Mouse (Mus musculus): ENCODE results near the gene Stim2. TPM values are rescaled to one million over a fixed set of nuclear protein-coding genes. Genes with fewer than 3 reads are reported as not detected.

The Stim2 gene
- total and polyA plus RNA-seq, 3 experiments = 16.8 to 21.5 (median 18.2) TPM

- H3K27me3 ChIP-seq (replicated peaks) = no peaks in the 10 kb centered on the region
- peaks cover 4 to 6% of the 10 kb centered on the region in 2 experiments for H3K4me1 ChIP-seq (ENCODE audit: control insufficient read depth in 1 of 2, insufficient read depth in 2 of 2)
- H3K79me2 ChIP-seq (replicated peaks; ENCODE audit: control insufficient read depth, extremely low read depth, insufficient read depth, poor library complexity, severe bottlenecking) = no peaks in the 10 kb centered on the region
- no peak overlapping the region for H3K27ac ChIP-seq (ENCODE audit: insufficient read depth, low read depth)
- H3K36me3 ChIP-seq (replicated peaks in 1 of 2; ENCODE audit: control insufficient read depth in 1 of 2, insufficient read depth in 1 of 2, low read length in 1 of 2) = no peaks in the 10 kb centered on the region
- no peak overlapping the region for H3K4me3 ChIP-seq (replicated peaks in 1 of 3; ENCODE audit: low read depth in 2 of 3, low read length in 2 of 3, poor library complexity in 1 of 3)
- H3K9me3 ChIP-seq (replicated peaks; ENCODE audit: low read length) = no peaks in the 10 kb centered on the region
- DNase-seq (ENCODE audit: extremely low read depth) = no peak
- dilution Hi-C loops (cut with MboI; ENCODE audit: extremely low pct_ligation_motif_present, extremely low pct_unique_long_range_greater_than_20kb, low sequenced_read_pairs) (no loop called here), in situ Hi-C loops (cut with MboI; ENCODE audit: low pct_ligation_motif_present, low pct_unique_long_range_greater_than_20kb, low sequenced_read_pairs) (no loop called here)
- H3K9ac ChIP-seq (ENCODE audit: insufficient read depth, low read depth) = no peak overlapping the region
- TF ChIP-seq NRF1 (IDR thresholded peaks at IDR 0.05; ENCODE audit: low read depth, low read length) (no peak), ZC3H11A (IDR thresholded peaks at IDR 0.05; ENCODE audit: low read depth, low read length) (no peak), SMC3 (IDR thresholded peaks at IDR 0.05; ENCODE audit: low read depth, low read length) (no peak), EP300 (IDR thresholded peaks at IDR 0.05; ENCODE audit: low read length) (no peak), NELFE (IDR thresholded peaks at IDR 0.05; ENCODE audit: low read depth, low read length) (no peak), USF1 (IDR thresholded peaks at IDR 0.05; ENCODE audit: low read depth, low read length) (no peak), CHD2 (IDR thresholded peaks at IDR 0.05; ENCODE audit: low read length) (no peak), MYC (IDR thresholded peaks at IDR 0.05; ENCODE audit: low read depth, low read length) (no peak), ETS1 (conservative IDR thresholded peaks at IDR 0.05; ENCODE audit: low read depth, low read length) (no peak), JUND (conservative IDR thresholded peaks at IDR 0.05; ENCODE audit: low read depth, low read length) (no peak)
- no peak overlapping the region for H3K4me2 ChIP-seq (ENCODE audit: insufficient read depth, low read depth, poor library complexity, severe bottlenecking)
These were observed 12.7 kb upstream of the Stim2 start for GRCm38 (mm10) chr5:53985632-53986031.

- Histone ChIP-seq H3K9ac (ENCODE audit: insufficient read depth, low read depth) (no peak overlapping the region), H3K36me3 (replicated peaks in 1 of 2; ENCODE audit: control insufficient read depth in 1 of 2, insufficient read depth in 1 of 2, low read length in 1 of 2) (no peaks in the 10 kb centered on the region), H3K9me3 (replicated peaks; ENCODE audit: low read length) (no peaks in the 10 kb centered on the region), H3K4me1 (ENCODE audit: control insufficient read depth in 1 of 2, insufficient read depth in 2 of 2) (peaks cover 5 to 7% of the 10 kb centered on the region in 2 experiments), H3K4me3 (replicated peaks in 1 of 3; ENCODE audit: low read depth in 2 of 3, low read length in 2 of 3, poor library complexity in 1 of 3) (no peak overlapping the region), H3K27ac (ENCODE audit: insufficient read depth, low read depth) (no peak overlapping the region), H3K79me2 (replicated peaks; ENCODE audit: control insufficient read depth, extremely low read depth, insufficient read depth, poor library complexity, severe bottlenecking) (no peaks in the 10 kb centered on the region), H3K4me2 (ENCODE audit: insufficient read depth, low read depth, poor library complexity, severe bottlenecking) (no peak overlapping the region), H3K27me3 (replicated peaks) (no peaks in the 10 kb centered on the region)
- no peak for TF ChIP-seq SIN3A (IDR thresholded peaks at IDR 0.05; ENCODE audit: low read length)
- no peak for TF ChIP-seq JUND (conservative IDR thresholded peaks at IDR 0.05; ENCODE audit: low read depth, low read length)
- no peak for TF ChIP-seq RCOR1 (conservative IDR thresholded peaks at IDR 0.05; ENCODE audit: low read depth, low read length)
- no peak for TF ChIP-seq MXI1 (IDR thresholded peaks at IDR 0.05; ENCODE audit: low read depth, low read length)
- no peak for TF ChIP-seq E2F4 (IDR thresholded peaks at IDR 0.05; ENCODE audit: insufficient replicate concordance, low read depth, low read length)
- TF ChIP-seq MAX (IDR thresholded peaks at IDR 0.05; ENCODE audit: low read length) = no peak
- no peak for TF ChIP-seq ZC3H11A (IDR thresholded peaks at IDR 0.05; ENCODE audit: low read depth, low read length)
- TF ChIP-seq POLR2AphosphoS2 (IDR thresholded peaks at IDR 0.05; ENCODE audit: low read depth, low read length) = no peak
- in situ Hi-C loops (cut with MboI; ENCODE audit: low pct_ligation_motif_present, low pct_unique_long_range_greater_than_20kb, low sequenced_read_pairs) (no loop called here), dilution Hi-C loops (cut with MboI; ENCODE audit: extremely low pct_ligation_motif_present, extremely low pct_unique_long_range_greater_than_20kb, low sequenced_read_pairs) (no loop called here)
- DNase-seq (ENCODE audit: extremely low read depth) = no peak
These were observed 10.8 kb upstream of the Stim2 start for GRCm38 (mm10) chr5:53987496-53987895.

All from CH12.LX (cell line).